9 mouse cellular contexts compared by ENCODE assay signal in the genomic region with DNA sequence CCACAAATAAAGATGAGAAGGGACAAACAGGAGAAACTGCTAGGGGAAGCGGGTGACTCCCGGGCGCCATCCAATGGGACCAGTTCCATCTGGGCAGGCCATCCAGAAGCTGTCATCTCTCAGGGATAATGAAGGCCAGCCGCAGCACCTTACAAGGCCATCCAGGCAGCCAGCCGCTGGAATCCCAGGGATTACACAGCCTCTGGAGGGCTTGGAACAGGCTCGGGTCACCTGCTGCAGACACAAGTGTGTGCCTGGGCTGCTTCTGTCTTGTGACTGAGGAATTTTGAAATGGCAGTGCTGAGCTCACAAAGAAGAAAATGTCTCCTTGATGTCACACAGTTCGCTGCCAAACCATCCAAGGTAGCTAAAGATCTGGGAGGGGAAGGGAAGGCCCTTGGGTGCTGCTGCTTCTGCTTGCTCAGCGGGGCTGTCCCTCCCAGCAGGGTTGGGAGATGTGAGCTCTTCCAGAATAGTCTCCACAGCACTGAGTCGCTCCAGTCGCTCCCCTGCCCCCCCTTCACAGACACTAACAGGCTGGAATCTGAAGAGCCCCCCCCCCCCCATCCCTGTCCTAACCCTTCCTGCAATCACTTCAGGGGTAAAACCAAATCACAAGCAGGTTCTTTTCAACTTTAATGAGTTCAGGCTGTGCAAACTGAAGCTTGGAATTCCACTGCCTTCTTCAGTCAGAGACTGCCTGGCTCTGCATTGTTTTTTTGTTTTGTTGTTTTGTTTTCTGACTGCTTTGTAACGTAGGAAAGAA. TPM values are rescaled to one million over a fixed set of nuclear protein-coding genes. Genes with fewer than 3 reads are reported as not detected.
A peak's percentile ranks its signal among the peaks of the same experiment; 100 is the strongest.
DNase-seq lines count a peak whose midpoint lies in the region; ATAC-seq and TF ChIP-seq lines count a peak whose summit lies in the region.
"Had no signal": no experiment of that assay in that cellular context is flagged by ENCODE, and none has a peak within 500 bp of the region (broad histone marks: within the 10 kb centered on the region; RNA-seq: fewer than 3 reads in every experiment).

No protein-coding gene starts in this region.

- no peaks in the 10 kb centered on the region for H3K9me3 ChIP-seq in forebrain, embryonic 15.5 days
- H3K9me3 ChIP-seq in forebrain, postnatal 0 days (ENCODE audit: low read length), result no peaks in the 10 kb centered on the region
- H3K9me3 ChIP-seq in limb, embryonic 15.5 days, result no peaks in the 10 kb centered on the region

- H3K27ac ChIP-seq in forebrain, embryonic 15.5 days (replicated peaks), result no peak overlapping the region
- H3K27ac ChIP-seq in forebrain, postnatal 0 days (ENCODE audit: low read depth, low read length), result no peak overlapping the region
- H3K27ac ChIP-seq in limb, embryonic 15.5 days, result peak overlapping the region; percentile 19; the same call in 1 of the 2 replicates

- H3K4me3 ChIP-seq in forebrain, embryonic 15.5 days, result no peak overlapping the region
- H3K4me3 ChIP-seq in forebrain, postnatal 0 days (ENCODE audit: low read depth, low read length), result no peak overlapping the region
- H3K4me3 ChIP-seq in limb, embryonic 15.5 days, result no peak overlapping the region

- no peak for DNase-seq in forebrain, postnatal 0 days
- peak; percentile 31 for DNase-seq in brain, embryonic 14.5 days (ENCODE audit: low read depth)
- DNase-seq in heart, adult 8-10 months (ENCODE audit: low spot score), result peak; percentile 77
- no peak for DNase-seq in right cerebral cortex, postnatal 36 days (ENCODE audit: low spot score in 2 of 2)
- DNase-seq in layer of hippocampus, adult 18-20 months (ENCODE audit: low spot score in 2 of 2), result no peak
- DNase-seq: left cerebral cortex, postnatal 4 days had no signal

- no peak overlapping the region for H3K4me2 ChIP-seq in forebrain, embryonic 15.5 days (replicated peaks)
- H3K4me2 ChIP-seq in forebrain, postnatal 0 days (ENCODE audit: low read depth), result no peak overlapping the region
- no peak overlapping the region for H3K4me2 ChIP-seq in limb, embryonic 15.5 days

- H3K36me3 ChIP-seq in forebrain, embryonic 15.5 days, result no peaks in the 10 kb centered on the region
- no peaks in the 10 kb centered on the region for H3K36me3 ChIP-seq in forebrain, postnatal 0 days (ENCODE audit: insufficient read depth)
- no peaks in the 10 kb centered on the region for H3K36me3 ChIP-seq in limb, embryonic 15.5 days

- ATAC-seq in forebrain, embryonic 15.5 days (replicated peaks), result no peak
- no peak for ATAC-seq in forebrain, postnatal 0 days
- ATAC-seq in limb, embryonic 15.5 days (ENCODE audit: insufficient number of reproducible peaks, low FRiP score, low TSS enrichment, low read depth), result no peak
- no peak for ATAC-seq in frontal cortex, adult (ENCODE audit: low TSS enrichment)

- 0 out of 2 replicates have a peak, but pooled peaks cover 3% of the 10 kb centered on the region for H3K27me3 ChIP-seq in forebrain, embryonic 15.5 days
- H3K27me3 ChIP-seq in forebrain, postnatal 0 days (ENCODE audit: insufficient read depth, low read length), result no peaks in the 10 kb centered on the region
- no peaks in the 10 kb centered on the region for H3K27me3 ChIP-seq in limb, embryonic 15.5 days

- H3K4me1 ChIP-seq in forebrain, embryonic 15.5 days, result peaks cover 32% of the 10 kb centered on the region
- no peaks in the 10 kb centered on the region for H3K4me1 ChIP-seq in forebrain, postnatal 0 days (ENCODE audit: insufficient read depth)
- peaks cover 33% of the 10 kb centered on the region for H3K4me1 ChIP-seq in limb, embryonic 15.5 days

- WGBS in forebrain, embryonic 15.5 days, result 27% methylated on average over 11 of the region's 11 CpGs
- WGBS in forebrain, postnatal 0 days, result 32% methylated on average over 11 of the region's 11 CpGs
- 27% methylated on average over 11 of the region's 11 CpGs for WGBS in limb, embryonic 15.5 days

- no peak for TF ChIP-seq POLR2A in brain, embryonic 14.5 days (IDR thresholded peaks at IDR 0.05; ENCODE audit: borderline replicate concordance, extremely low read depth, insufficient read depth, insufficient read length, poor library complexity, severe bottlenecking)

- TF ChIP-seq CTCF in forebrain, postnatal 0 days (IDR thresholded peaks at IDR 0.05; ENCODE audit: low read depth), result no peak
- no peak for TF ChIP-seq CTCF in brain, embryonic 14.5 days (IDR thresholded peaks at IDR 0.05; ENCODE audit: borderline replicate concordance, extremely low read depth, insufficient read depth, insufficient read length)

- 0 out of 2 replicates have a peak overlapping the region, but pooled peaks have one; percentile 21 for H3K9ac ChIP-seq in forebrain, embryonic 15.5 days (replicated peaks)
- H3K9ac ChIP-seq in forebrain, postnatal 0 days, result no peak overlapping the region
- no peak overlapping the region for H3K9ac ChIP-seq in limb, embryonic 15.5 days

RNA-seq across cellular contexts. Expression of a gene that starts 32.6 kb away (rescaled TPM):
- polyA plus RNA-seq in forebrain, embryonic 15.5 days (2015; fragmentation: Nextera tagmentation; extraction: Ambion mirVana), result 15.6 and 17.7 TPM in 2 replicates
- total RNA-seq in forebrain, postnatal 0 days (2014; rRNA removed), result 8.7 and 14.6 TPM in 2 replicates
- 10.3 and 12.0 TPM in 2 replicates for polyA plus RNA-seq in forebrain, postnatal 0 days (2015; fragmentation: Nextera tagmentation; extraction: Ambion mirVana)
- 11.4 and 15.6 TPM in 2 replicates for polyA plus RNA-seq in brain, embryonic 14.5 days (2012; rRNA removed)
- total RNA-seq in heart, adult 8-10 months (2022), result 10 to 100 TPM; 16.0 to 22.3 (median 17.4) TPM
- polyA plus RNA-seq in limb, embryonic 15.5 days (2015; fragmentation: Nextera tagmentation; extraction: Ambion mirVana), result 20.0 and 21.6 TPM in 2 replicates
- total RNA-seq in layer of hippocampus, adult 18-20 months (2021), result 1 to 10 TPM; 4.2 to 4.5 TPM

Comparison
In these comparisons a context has a peak if more than half of its experiments do, and no peak if none do; other contexts are left out.
1. DNase-seq: peak in brain, embryonic 14.5 days (single experiment) and heart, adult 8-10 months (single experiment); none in forebrain, postnatal 0 days (single experiment), right cerebral cortex, postnatal 36 days (0 of 2) and layer of hippocampus, adult 18-20 months (0 of 2).